Comparison of ENCODE assay signal across 16 mouse cellular contexts in the genomic region with DNA sequence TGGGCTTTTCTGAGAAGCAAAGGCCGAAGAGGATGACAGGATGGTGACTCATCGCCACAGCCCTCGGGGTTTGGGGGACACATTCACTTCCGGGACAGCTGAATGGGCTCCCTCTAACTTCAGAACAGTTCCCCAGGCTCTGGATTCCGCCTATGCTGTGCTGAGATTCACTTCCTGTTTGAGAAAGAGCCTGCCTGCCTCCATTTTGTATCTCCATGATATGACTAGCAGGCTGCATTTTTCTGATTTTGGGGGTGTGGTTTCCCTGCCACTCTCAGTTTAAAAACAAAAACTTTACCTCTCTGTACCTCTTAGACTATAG. TPM values are rescaled to one million over a fixed set of nuclear protein-coding genes. Genes with fewer than 3 reads are reported as not detected.
DNase-seq lines count a peak whose midpoint lies in the region; ATAC-seq and TF ChIP-seq lines count a peak whose summit lies in the region.
"Had no signal": no experiment of that assay in that cellular context is flagged by ENCODE, and none has a peak within 500 bp of the region (broad histone marks: within the 10 kb centered on the region; RNA-seq: fewer than 3 reads in every experiment).

No protein-coding gene starts in this region.

- WGBS in kidney, embryonic 16.5 days = 42% methylated on average over 5 of the region's 5 CpGs
- 11% methylated on average over 5 of the region's 5 CpGs for WGBS in thymus, adult 2 months
- WGBS in limb, embryonic 10.5 days = 59% methylated on average over 5 of the region's 5 CpGs
- WGBS in forebrain, embryonic 10.5 days = 77% methylated on average over 5 of the region's 5 CpGs

- H3K36me3 ChIP-seq in kidney, embryonic 16.5 days (ENCODE audit: insufficient read depth, low read length) = no peaks in the 10 kb centered on the region
- H3K36me3 ChIP-seq in thymus, adult 2 months (ENCODE audit: control insufficient read depth, insufficient read depth, low read length) = no peaks in the 10 kb centered on the region
- no peaks in the 10 kb centered on the region for H3K36me3 ChIP-seq in limb, embryonic 10.5 days
- H3K36me3 ChIP-seq in splenic B cell, adult 2 months (ENCODE audit: control insufficient read depth, insufficient read depth, low read length, poor library complexity, severe bottlenecking) = no peaks in the 10 kb centered on the region
- H3K36me3 ChIP-seq in forebrain, embryonic 10.5 days (replicated peaks) = no peaks in the 10 kb centered on the region
- H3K36me3 ChIP-seq: embryonic facial prominence, embryonic 13.5 days; heart, embryonic 13.5 days; hindbrain, embryonic 12.5 days; lung, embryonic 15.5 days had no signal

- H3K9me3 ChIP-seq in kidney, embryonic 16.5 days (ENCODE audit: low read length) = 0 out of 2 replicates have a peak, but pooled peaks cover 5% of the 10 kb centered on the region
- H3K9me3 ChIP-seq in limb, embryonic 10.5 days (replicated peaks) = no peaks in the 10 kb centered on the region
- no peaks in the 10 kb centered on the region for H3K9me3 ChIP-seq in forebrain, embryonic 10.5 days
- H3K9me3 ChIP-seq: embryonic facial prominence, embryonic 13.5 days; heart, embryonic 13.5 days; hindbrain, embryonic 12.5 days; lung, embryonic 15.5 days had no signal

- no peak for DNase-seq in kidney, postnatal 14 days
- DNase-seq in thymus, postnatal 25 days = peak; percentile 1
- no peak for DNase-seq in thymus, adult 2 months
- DNase-seq in limb, embryonic 10.5 days (ENCODE audit: low spot score) = no peak
- peak; percentile 15 for DNase-seq in splenic B cell, adult 2 months (ENCODE audit: low read depth, low spot score)
- DNase-seq in layer of hippocampus, adult 9-10 months (ENCODE audit: low spot score) = no peak
- DNase-seq in forebrain, embryonic 10.5 days (ENCODE audit: extremely low spot score, low spot score) = no peak
- DNase-seq: cerebellum, adult 9-10 months; forebrain, postnatal 0 days; gastrocnemius, postnatal 25 days; left cerebral cortex, postnatal 4 days had no signal

- TF ChIP-seq CTCF in thymus, adult 2 months (IDR thresholded peaks at IDR 0.05; ENCODE audit: borderline replicate concordance, control insufficient read depth, extremely low read depth, insufficient read depth, low read length, poor library complexity) = no peak

- H3K27me3 ChIP-seq in kidney, embryonic 16.5 days (ENCODE audit: insufficient read depth, low read length) = 0 out of 2 replicates have a peak, but pooled peaks cover 2% of the 10 kb centered on the region
- H3K27me3 ChIP-seq in thymus, adult 2 months (ENCODE audit: control insufficient read depth, insufficient read depth, low read length) = no peaks in the 10 kb centered on the region
- 0 out of 2 replicates have a peak, but pooled peaks cover 10% of the 10 kb centered on the region for H3K27me3 ChIP-seq in limb, embryonic 10.5 days (ENCODE audit: low read depth, poor library complexity, severe bottlenecking)
- H3K27me3 ChIP-seq in splenic B cell, adult 2 months (ENCODE audit: control insufficient read depth, insufficient read depth, low read length, poor library complexity, severe bottlenecking) = no peaks in the 10 kb centered on the region
- no peaks in the 10 kb centered on the region for H3K27me3 ChIP-seq in forebrain, embryonic 10.5 days (ENCODE audit: poor library complexity, severe bottlenecking)
- H3K27me3 ChIP-seq: embryonic facial prominence, embryonic 13.5 days; hindbrain, embryonic 12.5 days; lung, embryonic 15.5 days had no signal

- H3K27ac ChIP-seq in kidney, embryonic 16.5 days (ENCODE audit: low read length) = peak overlapping the region; percentile 57; the same call in 1 of the 2 replicates
- H3K27ac ChIP-seq in thymus, adult 2 months (ENCODE audit: control insufficient read depth, insufficient read depth, low read length) = no peak overlapping the region
- H3K27ac ChIP-seq in limb, embryonic 10.5 days = 0 out of 2 replicates have a peak overlapping the region, but pooled peaks have one; percentile 36
- H3K27ac ChIP-seq in forebrain, embryonic 10.5 days = no peak overlapping the region
- H3K27ac ChIP-seq: embryonic facial prominence, embryonic 13.5 days; heart, embryonic 13.5 days; hindbrain, embryonic 12.5 days; lung, embryonic 15.5 days had no signal

- no peak for TF ChIP-seq POLR2A in thymus, adult 2 months (IDR thresholded peaks at IDR 0.05; ENCODE audit: control insufficient read depth, extremely low read depth, insufficient read depth, low read length, poor library complexity)

- peaks cover 10% of the 10 kb centered on the region for H3K4me1 ChIP-seq in kidney, embryonic 16.5 days (ENCODE audit: insufficient read depth, low read length)
- no peaks in the 10 kb centered on the region for H3K4me1 ChIP-seq in thymus, adult 2 months (replicated peaks; ENCODE audit: control insufficient read depth, insufficient read depth, low read length)
- H3K4me1 ChIP-seq in limb, embryonic 10.5 days = peaks cover 19% of the 10 kb centered on the region
- H3K4me1 ChIP-seq in forebrain, embryonic 10.5 days = peaks cover 3% of the 10 kb centered on the region; the same call in 1 of the 2 replicates
- H3K4me1 ChIP-seq: hindbrain, embryonic 12.5 days; lung, embryonic 15.5 days had no signal

- H3K4me3 ChIP-seq in kidney, embryonic 16.5 days (ENCODE audit: low read length) = no peak overlapping the region
- no peak overlapping the region for H3K4me3 ChIP-seq in thymus, adult 2 months (ENCODE audit: control insufficient read depth, insufficient read depth, low read length)
- no peak overlapping the region for H3K4me3 ChIP-seq in limb, embryonic 10.5 days
- no peak overlapping the region for H3K4me3 ChIP-seq in forebrain, embryonic 10.5 days
- H3K4me3 ChIP-seq: embryonic facial prominence, embryonic 13.5 days; heart, embryonic 13.5 days; hindbrain, embryonic 12.5 days; lung, embryonic 15.5 days had no signal

- 0 out of 2 replicates have a peak overlapping the region, but pooled peaks have one; percentile 13 for H3K4me2 ChIP-seq in kidney, embryonic 16.5 days (replicated peaks; ENCODE audit: low read depth, low read length)
- H3K4me2 ChIP-seq: embryonic facial prominence, embryonic 13.5 days; heart, embryonic 13.5 days; hindbrain, embryonic 12.5 days; lung, embryonic 15.5 days had no signal

- ATAC-seq in kidney, embryonic 16.5 days (ENCODE audit: low FRiP score, low TSS enrichment) = no peak
- ATAC-seq: forebrain, postnatal 0 days had no signal

- no peak overlapping the region for H3K9ac ChIP-seq in kidney, embryonic 16.5 days (replicated peaks; ENCODE audit: low read length)
- H3K9ac ChIP-seq: embryonic facial prominence, embryonic 13.5 days; forebrain, postnatal 0 days; heart, embryonic 13.5 days; hindbrain, embryonic 12.5 days; lung, embryonic 15.5 days had no signal

RNA-seq across cellular contexts. Expression of gene Olfm1, which starts 49.4 kb away (rescaled TPM):
- 10.4 and 11.9 TPM in 2 replicates for polyA plus RNA-seq in kidney, embryonic 16.5 days (2015; fragmentation: Nextera tagmentation; extraction: Ambion mirVana)
- 9.8 TPM in 2 replicates for polyA plus RNA-seq in thymus, adult 2 months (2012; rRNA removed)
- polyA plus RNA-seq in limb, embryonic 10.5 days (2016; fragmentation: Nextera tagmentation; extraction: Ambion mirVana) = 13.2 and 20.0 TPM in 2 replicates
- polyA plus RNA-seq in forebrain, embryonic 10.5 days (2016; fragmentation: Nextera tagmentation; extraction: Ambion mirVana) = 12.1 and 15.5 TPM in 2 replicates

Comparison
In these comparisons a context has a peak if more than half of its experiments do, and no peak if none do; other contexts are left out.
1. DNase-seq: peak in thymus, postnatal 25 days (single experiment) and splenic B cell, adult 2 months (single experiment); none in kidney, postnatal 14 days (single experiment), thymus, adult 2 months (single experiment), limb, embryonic 10.5 days (single experiment), layer of hippocampus, adult 9-10 months (single experiment) and forebrain, embryonic 10.5 days (single experiment).
2. H3K27ac ChIP-seq: peak in kidney, embryonic 16.5 days (single experiment) and limb, embryonic 10.5 days (single experiment); none in thymus, adult 2 months (single experiment) and forebrain, embryonic 10.5 days (single experiment).